Mouse (Mus musculus) A20 (cell line): Measurements from ENCODE around the gene Ttc37.
A peak's percentile ranks its signal among the peaks of the same experiment; 100 is the strongest.

Experiments used
- DNase-seq: peaks from one replicate; pipeline ENCODE4 v3.0.0-alpha.2; 2011; ENCODE audit warnings: low read depth, low spot score

The Ttc37 gene

DNA sequence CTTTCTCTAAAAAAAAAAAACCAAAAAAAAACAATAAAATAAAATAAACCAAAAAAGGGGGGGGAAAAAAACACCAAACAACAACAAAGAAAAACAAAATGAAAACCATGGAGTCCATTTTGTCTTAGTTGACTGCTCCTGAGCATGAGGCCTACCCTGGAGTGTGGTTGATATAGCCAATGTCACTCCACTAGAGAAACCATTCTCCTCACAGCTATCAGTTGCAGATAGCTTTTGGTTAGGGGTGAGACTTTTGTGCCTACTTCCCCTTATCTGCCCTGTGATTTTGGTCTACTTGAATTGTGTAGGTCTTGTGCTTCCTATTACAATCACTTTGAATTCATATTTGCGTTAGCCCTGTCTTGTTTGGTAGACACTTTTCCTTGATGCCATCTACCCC lies 59.0 kb downstream of the Ttc37 start:
- DNase-seq: no peak

DNA sequence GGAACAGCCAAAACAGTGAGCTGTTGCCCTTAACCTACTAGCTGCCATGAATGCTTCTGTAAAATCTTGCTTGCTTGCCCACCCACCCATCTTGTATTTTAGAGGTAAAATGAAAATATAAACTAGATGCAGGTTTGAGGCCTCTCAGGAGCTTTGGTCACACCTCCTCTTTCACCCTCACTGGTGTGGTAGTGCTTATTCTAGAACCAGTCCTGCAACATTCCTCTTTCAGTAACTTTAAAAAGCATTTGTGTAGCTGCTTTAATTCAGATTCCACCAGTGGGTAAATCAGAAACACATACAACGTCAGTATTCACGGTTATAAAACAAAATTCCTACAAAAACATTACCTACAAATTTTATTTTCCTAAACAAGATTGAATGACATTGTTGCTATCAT lies 62.1 kb downstream of the Ttc37 start:
- DNase-seq: no peak

DNA sequence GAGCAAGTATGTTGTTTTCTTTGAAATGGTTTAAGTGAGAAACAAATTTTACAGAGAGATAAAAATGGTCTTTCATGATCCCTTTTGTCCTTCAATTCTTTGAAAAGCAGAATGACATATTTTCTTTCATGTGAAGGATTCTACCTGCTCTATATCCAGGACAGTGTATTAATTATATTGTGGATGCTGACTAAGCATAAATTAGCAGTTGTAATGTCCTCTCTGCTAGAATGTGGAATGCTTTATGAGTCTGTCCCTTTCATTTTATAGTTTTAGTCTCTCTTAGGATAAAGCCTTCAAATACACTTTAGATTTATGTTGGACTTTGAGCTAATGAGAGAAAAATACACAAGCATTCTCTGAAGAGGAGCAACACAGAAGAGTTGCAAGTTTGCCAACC lies 75.8 kb downstream of the Ttc37 start:
- no peak for DNase-seq

DNA sequence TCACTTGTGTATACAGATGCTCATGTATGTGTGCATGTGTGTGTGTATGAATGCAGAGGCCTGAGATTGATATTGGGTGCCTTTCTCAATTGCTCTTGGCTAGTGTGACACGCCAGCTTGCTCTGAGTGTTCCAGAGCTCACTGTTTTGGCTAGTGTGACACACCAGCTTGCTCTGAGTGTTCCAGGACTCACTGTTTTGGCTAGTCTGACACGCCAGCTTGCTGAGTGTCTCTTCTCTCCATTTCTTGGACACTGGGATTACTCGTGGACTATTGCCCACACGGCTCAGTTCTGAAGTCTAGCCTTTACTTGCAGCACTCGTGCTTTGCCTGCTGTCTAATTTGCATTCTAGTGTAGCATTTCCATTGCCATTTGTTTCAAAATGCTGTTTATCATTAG lies 80.2 kb downstream of the Ttc37 start:
- no peak for DNase-seq

DNA sequence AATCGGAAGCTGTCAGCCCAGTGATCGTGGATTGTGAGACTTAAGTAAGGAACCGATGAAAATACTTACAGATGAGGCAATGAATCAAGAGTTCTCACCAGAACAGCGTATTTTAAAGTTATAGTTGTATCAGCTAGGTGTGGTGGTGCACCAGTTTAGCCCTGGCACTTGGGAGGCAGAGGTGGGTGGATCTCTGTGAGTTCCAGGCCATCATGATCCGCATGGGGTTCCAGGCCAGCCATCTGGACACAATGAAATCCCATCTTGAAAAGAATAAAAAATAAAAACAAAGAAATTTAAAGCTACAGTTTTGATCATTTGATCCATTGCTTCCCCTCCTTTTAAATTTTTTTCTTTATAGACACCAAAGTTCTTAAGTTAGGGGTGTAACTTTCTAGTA lies 89.1 kb downstream of the Ttc37 start:
- no peak for DNase-seq

DNA sequence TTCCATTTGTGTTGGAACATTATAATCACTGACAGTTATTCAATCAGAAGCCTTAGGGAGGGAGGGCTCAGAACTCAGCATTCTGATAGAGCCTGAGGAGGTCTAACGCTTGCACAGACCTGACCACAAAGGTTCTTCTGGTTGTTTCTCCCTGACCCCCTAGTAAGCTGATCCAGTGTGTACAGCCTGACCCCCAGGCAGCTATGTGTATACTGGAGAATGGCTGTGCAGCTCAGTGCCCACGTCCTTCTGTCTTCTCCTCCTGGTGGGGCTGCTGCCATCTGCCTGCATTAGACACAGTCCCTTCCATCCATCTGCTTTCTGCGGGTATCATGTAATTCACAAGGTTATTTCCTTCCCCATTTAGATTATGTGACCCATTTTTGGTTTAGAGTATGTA lies 90.7 kb downstream of the Ttc37 start:
- DNase-seq: no peak

DNA sequence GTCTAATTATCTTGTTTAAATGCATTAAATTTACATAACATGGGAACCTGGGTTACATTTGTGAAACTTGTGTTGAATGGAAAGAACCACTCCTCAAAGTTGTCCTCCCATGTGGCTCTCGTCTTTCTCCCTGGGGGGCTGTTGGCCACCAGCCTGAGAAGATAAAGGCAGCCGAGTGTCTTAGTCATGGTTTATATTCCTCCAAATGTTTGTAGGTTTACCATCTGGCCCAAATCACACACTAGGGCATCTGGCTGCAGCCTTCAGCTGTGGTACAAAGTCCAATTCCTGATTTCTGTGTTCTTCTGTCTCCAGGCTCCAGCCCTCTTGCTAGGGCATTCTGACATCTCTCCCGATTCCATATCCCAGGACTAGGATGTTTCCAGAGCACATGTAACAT lies 91.7 kb downstream of the Ttc37 start:
- DNase-seq: no peak

DNA sequence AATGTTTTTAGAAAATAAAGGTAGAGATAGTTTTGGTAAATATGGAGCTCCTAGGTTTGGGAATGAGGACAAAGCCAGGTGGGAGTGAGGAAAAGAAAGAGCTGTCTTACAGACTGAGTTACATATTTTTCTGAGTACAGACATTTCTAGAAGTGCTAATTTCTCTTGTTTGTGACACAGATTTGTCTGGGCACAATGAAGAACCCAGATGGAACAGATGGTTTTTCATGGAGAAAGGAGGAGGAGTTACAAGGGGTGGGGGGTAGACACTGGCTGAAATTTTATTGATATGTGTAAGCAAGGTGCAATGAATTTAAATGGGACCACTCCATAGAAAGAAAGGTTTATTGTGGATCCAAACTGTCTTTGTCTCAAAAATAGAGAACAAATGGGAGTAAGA lies 96.4 kb downstream of the Ttc37 start:
- DNase-seq: no peak

DNA sequence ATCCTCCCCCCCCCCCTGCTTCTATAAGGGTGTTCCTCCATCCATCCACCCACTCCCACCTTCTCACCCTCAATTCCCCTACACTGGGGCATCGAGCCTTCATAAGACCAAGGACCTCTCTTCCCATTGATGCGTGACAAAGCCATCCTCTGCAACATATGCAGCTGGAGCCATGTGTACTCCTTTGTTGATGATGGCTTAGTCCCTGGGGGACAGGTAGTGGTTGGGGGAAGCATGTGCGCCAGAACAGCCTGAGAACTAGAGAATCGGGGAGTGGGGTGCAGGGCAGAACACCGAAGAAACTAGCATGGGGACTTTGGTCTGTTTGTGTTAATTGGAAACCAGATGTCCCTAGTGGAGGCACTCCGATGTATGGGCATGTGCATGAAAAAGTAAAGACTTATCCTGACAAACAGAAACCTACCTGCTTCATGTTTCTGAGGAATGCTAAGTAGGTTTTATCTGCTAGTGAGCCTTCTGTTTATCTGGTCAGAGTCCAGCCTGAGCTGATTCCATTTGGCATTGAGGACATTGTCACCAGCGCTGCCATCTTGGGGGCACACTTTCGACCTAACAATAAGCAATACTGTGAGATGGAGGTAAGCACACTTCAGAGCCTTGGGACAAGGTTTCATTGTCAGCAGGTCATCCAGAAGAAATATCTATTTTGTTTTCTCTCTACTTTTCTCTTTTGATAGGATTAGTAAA lies 97.1 kb downstream of the Ttc37 start:
- no peak for DNase-seq

DNA sequence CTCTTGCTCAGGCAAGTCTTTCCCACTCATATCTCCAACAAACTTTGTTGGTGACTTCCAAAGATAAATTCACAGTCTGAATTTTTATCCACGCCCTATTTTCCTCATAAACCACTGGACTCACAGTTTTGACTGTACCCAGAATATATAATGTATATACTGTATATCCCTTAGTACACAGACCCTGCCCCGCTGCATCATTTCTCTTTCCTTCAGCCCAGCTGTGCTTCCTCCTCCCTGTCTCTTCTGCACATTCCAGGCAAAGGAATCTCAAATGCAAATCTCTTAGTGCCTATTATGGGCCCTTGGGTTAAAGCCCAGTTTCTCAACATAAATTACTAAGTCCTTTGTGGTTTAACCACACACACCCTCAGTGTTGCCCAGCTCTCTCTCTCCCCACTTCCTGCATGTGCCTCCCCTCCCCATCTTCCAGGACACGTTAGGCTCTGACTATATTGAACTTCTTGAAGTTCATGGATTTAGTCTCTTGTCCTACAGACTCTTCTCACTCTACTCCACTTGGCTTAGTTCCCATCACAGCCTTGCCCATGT lies 98.8 kb downstream of the Ttc37 start:
- no peak for DNase-seq

DNA sequence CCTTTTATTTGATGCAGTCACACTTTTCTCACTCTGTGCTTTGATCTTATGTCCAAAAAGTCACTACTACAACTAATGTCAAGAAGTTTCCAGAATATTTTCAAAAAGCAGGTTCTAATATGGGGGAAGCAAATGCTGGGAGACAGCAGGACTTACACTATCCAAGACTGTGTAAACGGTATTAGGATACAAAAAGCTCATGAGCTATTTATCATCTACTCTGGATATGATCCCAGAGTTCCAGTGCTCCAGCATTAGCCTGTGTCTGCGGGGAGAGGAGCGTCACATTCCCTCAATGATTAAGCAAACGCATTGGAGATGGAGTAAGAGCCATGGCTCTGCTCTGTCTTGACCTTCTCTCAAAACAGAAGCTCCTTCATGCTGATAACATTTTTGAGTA lies 101.4 kb downstream of the Ttc37 start:
- no peak for DNase-seq

DNA sequence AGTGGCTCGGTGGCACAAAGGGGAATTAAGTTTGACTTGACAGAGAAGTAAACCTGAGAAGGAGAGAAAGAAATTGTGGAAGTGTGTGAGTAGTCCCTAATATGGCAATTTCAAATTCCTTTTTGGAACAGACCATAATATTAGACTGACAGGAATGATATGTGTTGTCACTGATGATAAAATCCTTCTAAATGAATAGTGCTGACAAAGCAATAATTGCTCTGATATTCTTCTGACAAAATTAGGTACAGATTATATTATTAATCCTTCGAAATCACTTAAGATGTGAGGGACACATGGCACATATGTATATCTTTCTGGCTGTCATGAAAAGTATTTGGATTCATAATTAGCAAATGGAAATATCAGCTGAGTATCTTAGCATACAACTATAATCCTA lies 116.4 kb downstream of the Ttc37 start:
- DNase-seq: no peak

DNA sequence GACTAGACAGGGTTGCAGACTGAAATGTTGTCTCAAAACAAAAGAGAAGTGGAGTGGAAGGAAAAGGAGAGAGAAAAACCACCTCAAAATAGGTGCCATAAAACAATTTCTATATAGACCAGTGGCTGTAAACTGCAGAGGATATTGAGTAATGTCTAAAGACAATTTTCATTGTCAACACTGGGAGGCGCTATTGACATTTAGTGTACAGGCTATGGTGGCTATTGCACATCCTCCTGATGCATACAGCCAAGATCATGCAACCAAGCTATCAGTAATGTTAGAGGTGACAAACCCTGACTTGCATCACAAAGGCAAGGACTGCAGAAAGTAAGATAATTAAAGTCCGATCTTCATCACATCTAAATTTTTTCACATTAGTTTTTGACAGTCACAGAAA lies 116.9 kb downstream of the Ttc37 start:
- DNase-seq: peak; percentile 69
